Mouse (Mus musculus): Measurements from ENCODE around the gene Msmp. TPM values are rescaled to one million over a fixed set of nuclear protein-coding genes. Genes with fewer than 3 reads are reported as not detected.

The Msmp gene
- polyA plus RNA-seq, 1 experiment from 2014 or later, result not detected

DNA sequence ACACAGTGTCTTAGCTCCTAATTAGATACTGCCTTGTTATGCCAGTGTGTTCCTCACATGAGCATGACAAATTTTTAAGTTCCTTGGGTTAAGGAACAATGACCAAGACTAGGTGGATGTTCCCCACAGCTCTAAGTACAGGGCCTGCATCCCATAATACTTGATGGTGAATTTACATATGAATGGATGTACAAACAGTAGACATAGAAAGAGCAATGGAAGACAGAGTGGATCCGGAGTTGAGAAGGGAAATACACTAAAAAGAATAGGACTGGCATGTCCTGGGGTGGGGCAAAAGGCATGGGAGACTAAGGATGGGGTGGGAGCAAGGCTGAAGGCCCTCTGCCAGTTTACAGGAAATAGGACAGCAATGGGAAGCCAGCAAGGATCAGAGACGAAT, 8.9 kb downstream of the Msmp start:
- no peak overlapping the region for H3K4me2 ChIP-seq
- ATAC-seq (replicated peaks; ENCODE audit: insufficient number of reproducible peaks, low FRiP score, low TSS enrichment), result no peak
- peaks cover 19% of the 10 kb centered on the region for H3K4me1 ChIP-seq (ENCODE audit: control insufficient read depth, insufficient read depth, low read length)

DNA sequence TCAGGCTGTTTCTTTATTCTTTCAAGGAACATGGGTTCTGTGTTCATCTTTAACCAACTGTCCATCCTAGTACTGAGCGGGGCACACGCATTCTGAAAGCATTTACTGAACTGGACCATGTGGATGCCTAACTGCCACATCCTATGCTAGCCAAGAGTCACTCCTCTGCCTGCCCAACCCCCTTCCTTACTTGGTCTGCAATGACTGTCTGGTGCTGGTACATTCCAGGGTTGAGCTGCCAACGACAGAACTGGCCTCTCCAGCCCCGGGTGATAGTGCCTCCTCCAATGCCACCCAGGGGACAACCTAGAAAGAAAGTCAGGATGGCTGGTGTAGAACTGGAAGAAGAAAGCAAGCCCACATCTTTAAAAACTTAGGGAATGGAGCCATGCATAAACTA, 10.7 kb downstream of the Msmp start:
- Histone ChIP-seq H3K4me3 (ENCODE audit: low read depth, low read length) (no peak overlapping the region), H3K27me3 (ENCODE audit: control insufficient read depth, insufficient read depth, low read length) (no peaks in the 10 kb centered on the region), H3K4me1 (ENCODE audit: control insufficient read depth, insufficient read depth, low read length) (peaks cover 12% of the 10 kb centered on the region), H3K36me3 (ENCODE audit: control insufficient read depth, insufficient read depth, low read length) (peaks cover 28% of the 10 kb centered on the region), H3K9ac (ENCODE audit: low read depth, low read length) (no peak overlapping the region), H3K27ac (ENCODE audit: low read depth, low read length) (no peak overlapping the region), H3K9me3 (replicated peaks; ENCODE audit: control insufficient read depth, low read length) (no peaks in the 10 kb centered on the region), H3K4me2 (no peak overlapping the region)
- no peak for ATAC-seq (replicated peaks; ENCODE audit: insufficient number of reproducible peaks, low FRiP score, low TSS enrichment)
- WGBS (ENCODE audit: insufficient replicate concordance), result 85% methylated on average over 4 of the region's 4 CpGs

More for the DNA sequence above, 8.9 kb downstream of the Msmp start:
- H3K9me3 ChIP-seq (replicated peaks; ENCODE audit: control insufficient read depth, low read length), result no peaks in the 10 kb centered on the region
- H3K9ac ChIP-seq (ENCODE audit: low read depth, low read length), result no peak overlapping the region
- H3K4me3 ChIP-seq (ENCODE audit: low read depth, low read length), result no peak overlapping the region
- peaks cover 13% of the 10 kb centered on the region; the same call in 1 of the 2 replicates for H3K36me3 ChIP-seq (ENCODE audit: control insufficient read depth, insufficient read depth, low read length)
- WGBS (ENCODE audit: insufficient replicate concordance), result 77% methylated on average over 2 of the region's 2 CpGs
- H3K27me3 ChIP-seq (ENCODE audit: control insufficient read depth, insufficient read depth, low read length), result no peaks in the 10 kb centered on the region
- H3K27ac ChIP-seq (ENCODE audit: low read depth, low read length), result no peak overlapping the region

GRCm38 (mm10) chr4:43571395-43572045, 12.8 kb downstream of the Msmp start:
- 75% methylated on average over 6 of the region's 6 CpGs for WGBS (ENCODE audit: insufficient replicate concordance)

DNA sequence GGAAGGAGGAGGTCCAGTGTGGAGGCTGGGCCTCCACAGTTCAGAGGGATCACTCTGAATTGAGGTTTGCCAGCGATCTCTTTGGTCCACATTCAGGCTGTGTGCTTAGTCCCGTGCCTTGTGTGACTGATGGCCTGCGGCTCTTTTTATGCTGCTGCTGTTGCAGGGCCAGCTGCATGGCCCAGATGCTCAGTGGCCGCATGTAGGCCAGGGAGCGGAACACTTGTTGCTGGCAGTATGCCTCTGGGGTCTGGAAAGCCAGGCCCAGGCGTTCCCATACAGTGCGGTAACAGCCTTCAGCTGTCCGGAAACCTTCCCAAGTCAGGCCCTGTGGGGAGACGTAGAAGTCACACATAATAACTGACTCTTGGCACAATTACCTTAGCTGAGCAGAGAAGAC, 17.2 kb downstream of the Msmp start:
- WGBS (ENCODE audit: insufficient replicate concordance), result 93% methylated on average over 9 of the region's 9 CpGs

More at GRCm38 (mm10) chr4:43571395-43572045, 12.8 kb downstream of the Msmp start:
- Histone ChIP-seq H3K9me3 (replicated peaks; ENCODE audit: control insufficient read depth, low read length) (no peaks in the 10 kb centered on the region), H3K4me2 (no peak overlapping the region), H3K4me1 (ENCODE audit: control insufficient read depth, insufficient read depth, low read length) (peaks cover 3% of the 10 kb centered on the region), H3K4me3 (ENCODE audit: low read depth, low read length) (no peak overlapping the region), H3K36me3 (ENCODE audit: control insufficient read depth, insufficient read depth, low read length) (peaks cover 45% of the 10 kb centered on the region), H3K27ac (ENCODE audit: low read depth, low read length) (no peak overlapping the region), H3K27me3 (ENCODE audit: control insufficient read depth, insufficient read depth, low read length) (no peaks in the 10 kb centered on the region), H3K9ac (ENCODE audit: low read depth, low read length) (no peak overlapping the region)
- no peak for ATAC-seq (replicated peaks; ENCODE audit: insufficient number of reproducible peaks, low FRiP score, low TSS enrichment)

DNA sequence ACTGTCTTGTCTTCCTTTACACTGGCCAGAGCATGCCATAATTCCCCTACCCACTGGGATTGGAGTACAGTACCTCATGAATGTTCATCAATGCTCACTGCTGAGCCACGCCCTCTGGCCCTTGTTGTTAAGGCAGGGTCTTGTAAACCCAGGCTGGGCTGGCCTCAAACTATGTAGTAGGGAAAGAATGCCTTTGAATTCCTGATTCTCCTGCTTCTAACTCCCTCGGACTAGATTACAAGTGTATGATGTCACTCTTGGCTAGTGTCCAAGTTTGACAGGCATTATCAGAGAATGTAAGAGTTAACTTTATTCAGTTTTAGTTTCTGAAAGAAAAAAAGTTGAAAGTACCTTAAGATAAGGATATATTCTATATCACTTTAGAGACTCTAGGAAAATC, 20.1 kb downstream of the Msmp start:
- ATAC-seq (replicated peaks; ENCODE audit: insufficient number of reproducible peaks, low FRiP score, low TSS enrichment), result no peak
- peaks cover 27% of the 10 kb centered on the region for H3K36me3 ChIP-seq (ENCODE audit: control insufficient read depth, insufficient read depth, low read length)
- no peaks in the 10 kb centered on the region for H3K9me3 ChIP-seq (replicated peaks; ENCODE audit: control insufficient read depth, low read length)
- no peak overlapping the region for H3K4me3 ChIP-seq (ENCODE audit: low read depth, low read length)
- no peak overlapping the region for H3K9ac ChIP-seq (ENCODE audit: low read depth, low read length)
- peak overlapping the region; percentile 20 for H3K4me2 ChIP-seq
- H3K4me1 ChIP-seq (ENCODE audit: control insufficient read depth, insufficient read depth, low read length), result peaks cover 32% of the 10 kb centered on the region
- no peaks in the 10 kb centered on the region for H3K27me3 ChIP-seq (ENCODE audit: control insufficient read depth, insufficient read depth, low read length)
- H3K27ac ChIP-seq (ENCODE audit: low read depth, low read length), result no peak overlapping the region; the same call in 1 of the 2 replicates
- 34% methylated on average over 2 of the region's 2 CpGs for WGBS (ENCODE audit: insufficient replicate concordance)

More for the DNA sequence above, 17.2 kb downstream of the Msmp start:
- H3K4me2 ChIP-seq, result no peak overlapping the region
- no peak overlapping the region for H3K9ac ChIP-seq (ENCODE audit: low read depth, low read length)
- H3K36me3 ChIP-seq (ENCODE audit: control insufficient read depth, insufficient read depth, low read length), result peaks cover 45% of the 10 kb centered on the region
- H3K4me1 ChIP-seq (ENCODE audit: control insufficient read depth, insufficient read depth, low read length), result peaks cover 11% of the 10 kb centered on the region
- no peak overlapping the region for H3K27ac ChIP-seq (ENCODE audit: low read depth, low read length)
- no peaks in the 10 kb centered on the region for H3K27me3 ChIP-seq (ENCODE audit: control insufficient read depth, insufficient read depth, low read length)
- no peaks in the 10 kb centered on the region for H3K9me3 ChIP-seq (replicated peaks; ENCODE audit: control insufficient read depth, low read length)
- ATAC-seq (replicated peaks; ENCODE audit: insufficient number of reproducible peaks, low FRiP score, low TSS enrichment), result no peak
- no peak overlapping the region for H3K4me3 ChIP-seq (ENCODE audit: low read depth, low read length)

- 59% methylated on average over 4 of the region's 4 CpGs for WGBS (ENCODE audit: insufficient replicate concordance)
- no peak for ATAC-seq (replicated peaks; ENCODE audit: insufficient number of reproducible peaks, low FRiP score, low TSS enrichment)
- H3K4me1 ChIP-seq (ENCODE audit: control insufficient read depth, insufficient read depth, low read length), result peaks cover 39% of the 10 kb centered on the region
- peak overlapping the region; percentile 79 for H3K4me2 ChIP-seq
- H3K9me3 ChIP-seq (replicated peaks; ENCODE audit: control insufficient read depth, low read length), result no peaks in the 10 kb centered on the region
- peaks cover 20% of the 10 kb centered on the region for H3K36me3 ChIP-seq (ENCODE audit: control insufficient read depth, insufficient read depth, low read length)
- peak overlapping the region; percentile 100 for H3K27ac ChIP-seq (ENCODE audit: low read depth, low read length)
- H3K9ac ChIP-seq (ENCODE audit: low read depth, low read length), result peak overlapping the region; percentile 99
- no peaks in the 10 kb centered on the region for H3K27me3 ChIP-seq (ENCODE audit: control insufficient read depth, insufficient read depth, low read length)
- peak overlapping the region; percentile 97 for H3K4me3 ChIP-seq (ENCODE audit: low read depth, low read length)
Observed at GRCm38 (mm10) chr4:43563601-43563875, 20.8 kb downstream of the Msmp start.

DNA sequence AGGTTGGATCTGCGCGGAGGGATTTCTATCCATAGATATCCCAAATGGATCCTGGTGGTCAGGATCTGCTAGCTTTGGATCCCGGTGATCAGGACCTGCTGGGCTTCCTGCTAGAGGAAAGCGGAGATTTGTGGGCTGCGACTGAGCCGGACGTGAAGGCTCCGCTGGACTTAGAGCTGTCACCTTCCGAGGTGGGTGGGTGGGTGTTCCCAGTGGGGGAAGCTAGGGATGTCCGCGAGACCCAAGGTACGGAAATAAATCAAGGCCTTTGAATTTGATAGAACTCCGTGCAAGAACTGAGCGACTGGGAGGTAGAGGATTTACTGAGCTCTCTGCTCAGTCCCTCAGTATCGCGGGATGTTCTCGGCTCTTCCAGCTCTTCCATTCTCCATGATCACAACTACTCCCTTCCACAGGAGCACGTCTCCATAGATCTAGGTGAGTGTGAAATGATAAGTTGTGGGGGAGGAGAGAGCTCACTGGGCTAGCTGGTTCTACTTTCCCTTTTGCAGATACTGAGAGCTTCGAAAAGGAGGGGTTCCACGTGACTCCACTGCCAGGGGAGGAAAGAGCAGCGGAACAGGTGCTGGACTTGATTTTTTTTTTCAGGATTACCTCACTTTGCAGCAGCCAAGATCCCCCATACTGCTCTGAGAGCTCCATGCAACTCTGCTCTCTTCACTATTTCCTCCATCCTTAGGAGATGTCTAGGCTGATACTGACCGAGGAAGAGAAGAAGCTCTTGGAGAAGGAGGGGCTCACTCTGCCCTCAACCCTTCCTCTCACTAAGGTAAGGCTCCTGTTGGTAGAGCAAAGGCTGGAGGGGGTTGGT, 21.3 kb downstream of the Msmp start:
- peak overlapping the region; percentile 100 for H3K27ac ChIP-seq (ENCODE audit: low read depth, low read length)
- peak overlapping the region; percentile 97 for H3K4me3 ChIP-seq (ENCODE audit: low read depth, low read length)
- peaks cover 16% of the 10 kb centered on the region for H3K36me3 ChIP-seq (ENCODE audit: control insufficient read depth, insufficient read depth, low read length)
- peaks cover 44% of the 10 kb centered on the region for H3K4me1 ChIP-seq (ENCODE audit: control insufficient read depth, insufficient read depth, low read length)
- ATAC-seq (replicated peaks; ENCODE audit: insufficient number of reproducible peaks, low FRiP score, low TSS enrichment), result no peak
- no peaks in the 10 kb centered on the region for H3K9me3 ChIP-seq (replicated peaks; ENCODE audit: control insufficient read depth, low read length)
- peak overlapping the region; percentile 99 for H3K9ac ChIP-seq (ENCODE audit: low read depth, low read length)
- H3K27me3 ChIP-seq (ENCODE audit: control insufficient read depth, insufficient read depth, low read length), result no peaks in the 10 kb centered on the region
- peak overlapping the region; percentile 79 for H3K4me2 ChIP-seq
- WGBS (ENCODE audit: insufficient replicate concordance), result 4% methylated on average over 22 of the region's 22 CpGs

GRCm38 (mm10) chr4:43561997-43562768, 22.1 kb downstream of the Msmp start, which contains the start of the genes Creb3 and Tln1:
Creb3 (plus strand) TSS chr4:43562332.
Tln1 (minus strand) TSS chr4:43562691.
- under 1% methylated on average over 62 of the region's 62 CpGs for WGBS (ENCODE audit: insufficient replicate concordance)
- Histone ChIP-seq H3K9ac (ENCODE audit: low read depth, low read length) (peak within 1 kb of the TSS; percentile 99), H3K4me2 (peak within 1 kb of the TSS; percentile 79), H3K27me3 (ENCODE audit: control insufficient read depth, insufficient read depth, low read length) (no peaks in the 10 kb centered on the region), H3K4me3 (ENCODE audit: low read depth, low read length) (peak within 1 kb of the TSS; percentile 97), H3K36me3 (ENCODE audit: control insufficient read depth, insufficient read depth, low read length) (peaks cover 10% of the 10 kb centered on the region), H3K9me3 (replicated peaks; ENCODE audit: control insufficient read depth, low read length) (no peaks in the 10 kb centered on the region), H3K27ac (ENCODE audit: low read depth, low read length) (peak within 1 kb of the TSS; percentile 100), H3K4me1 (ENCODE audit: control insufficient read depth, insufficient read depth, low read length) (peaks cover 52% of the 10 kb centered on the region)
- peak; percentile 82 for ATAC-seq (replicated peaks; ENCODE audit: insufficient number of reproducible peaks, low FRiP score, low TSS enrichment)

Data from heart, embryonic 11.5 days (tissue).